Mouse (Mus musculus) heart, embryonic 11.5 days (tissue): Measurements from ENCODE around the gene Abca3. TPM values are rescaled to one million over a fixed set of nuclear protein-coding genes. Genes with fewer than 3 reads are reported as not detected.
A peak's percentile ranks its signal among the peaks of the same experiment; 100 is the strongest.

Experiments
- ATAC-seq: fragments of 200-750 bp; cut with Nextera tagmentation; replicated peaks from 2 replicates; pipeline ENCODE4 v1.8.0; 2017; ENCODE audit warnings: moderate library complexity; ENCODE audit not compliant: insufficient number of reproducible peaks, low FRiP score, low TSS enrichment
- H3K27ac ChIP-seq: fragments of 300-500 bp; sonication (generic); 2 replicates; pipeline ENCODE4 v1.5.1; 2014; ENCODE audit warnings: mild to moderate bottlenecking, low read depth, low read length
- H3K27me3 ChIP-seq: fragments of 300-500 bp; sonication (generic); 2 replicates; pipeline ENCODE4 v1.6.1; 2014; ENCODE audit warnings: mild to moderate bottlenecking, low read length, mixed read lengths; ENCODE audit not compliant: control insufficient read depth, insufficient read depth
- H3K36me3 ChIP-seq: fragments of 300-500 bp; sonication (generic); 2 replicates; pipeline ENCODE4 v1.6.1; 2014; ENCODE audit warnings: mild to moderate bottlenecking, low read length, moderate library complexity, mixed read lengths; ENCODE audit not compliant: control insufficient read depth, insufficient read depth
- H3K4me1 ChIP-seq: fragments of 300-500 bp; sonication (generic); 2 replicates; pipeline ENCODE4 v1.6.1; 2014; ENCODE audit warnings: low read length; ENCODE audit not compliant: control insufficient read depth, insufficient read depth
- H3K4me2 ChIP-seq: fragments of 300-500 bp; sonication (generic); 2 replicates; pipeline ENCODE4 v1.6.1; 2014; ENCODE audit warnings: mild to moderate bottlenecking, moderate library complexity
- H3K4me3 ChIP-seq: fragments of 300-500 bp; sonication (generic); 2 replicates; pipeline ENCODE4 v1.5.1; 2014; ENCODE audit warnings: low read depth, low read length
- H3K9ac ChIP-seq: fragments of 300-500 bp; sonication (generic); 2 replicates; pipeline ENCODE4 v1.6.1; 2014; ENCODE audit warnings: mild to moderate bottlenecking, low read depth, low read length, moderate library complexity
- H3K9me3 ChIP-seq: fragments of 300-500 bp; sonication (generic); replicated peaks from 2 replicates; pipeline ENCODE4 v1.6.1; 2016; ENCODE audit warnings: low read length; ENCODE audit not compliant: control insufficient read depth
- WGBS: fragments of 180-500 bp; shearing (Covaris S2); extraction: QIAGEN DNeasy Blood & Tissue Kit; methylation state at CpG from one replicate; pipeline ENCODE4 v1.1.7; 2014; ENCODE audit not compliant: insufficient replicate concordance; 5-methylcytosine and 5-hydroxymethylcytosine counted together
- polyA plus RNA-seq: library from polyadenylated mRNA; unstranded; fragments of >200 nt; fragmentation: Nextera tagmentation; extraction: Ambion mirVana; gene quantifications from 2 replicates; pipeline ENCODE4 v1.2.1, GENCODE M21; 2014

The Abca3 gene
- polyA plus RNA-seq, 1 experiment from 2014 or later: 6.3 TPM

DNA sequence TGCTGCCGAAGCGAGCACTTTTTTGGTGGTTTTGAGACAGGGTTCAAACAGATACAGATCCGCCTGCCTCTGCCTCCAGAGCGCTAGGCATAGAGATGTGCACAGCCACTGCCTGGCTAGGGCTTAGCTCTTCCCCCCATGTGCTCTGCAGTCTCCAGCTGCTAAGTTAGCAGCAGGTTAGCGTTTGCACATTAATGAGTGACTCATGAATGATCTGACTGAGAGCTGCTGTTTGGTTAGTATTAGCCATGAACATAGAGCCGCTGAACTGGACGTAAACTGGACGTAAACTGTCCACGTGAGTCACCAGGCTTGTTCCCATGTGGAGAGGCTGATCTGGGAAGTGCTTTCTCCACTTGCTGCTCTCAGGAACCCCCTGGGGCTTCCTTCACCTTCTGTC, 10.8 kb downstream of the Abca3 start:
- Histone ChIP-seq H3K4me1 (no peaks in the 10 kb centered on the region), H3K4me3 (no peak overlapping the region), H3K36me3 (no peaks in the 10 kb centered on the region), H3K4me2 (no peak overlapping the region), H3K27me3 (no peaks in the 10 kb centered on the region), H3K27ac (no peak overlapping the region), H3K9ac (no peak overlapping the region), H3K9me3 (no peaks in the 10 kb centered on the region)
- no peak for ATAC-seq
- WGBS: 70% methylated on average over 9 of the region's 9 CpGs

DNA sequence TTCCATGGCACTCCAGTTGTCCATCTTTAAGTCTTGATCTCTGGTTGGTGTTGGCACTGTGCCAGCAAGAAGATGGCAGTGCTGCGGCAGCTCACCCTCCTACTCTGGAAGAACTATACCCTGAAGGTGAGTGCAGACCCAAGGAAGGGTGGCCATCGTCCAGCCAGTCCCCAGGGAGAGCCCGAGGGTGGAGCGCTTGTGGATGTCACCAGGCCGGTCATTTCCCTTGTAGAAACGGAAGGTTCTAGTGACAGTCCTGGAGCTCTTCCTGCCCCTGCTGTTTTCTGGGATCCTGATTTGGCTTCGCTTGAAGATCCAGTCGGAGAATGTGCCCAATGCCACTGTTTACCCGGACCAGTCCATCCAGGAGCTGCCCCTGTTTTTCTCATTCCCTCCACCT, 12.7 kb downstream of the Abca3 start:
- Histone ChIP-seq H3K27me3 (no peaks in the 10 kb centered on the region), H3K4me1 (no peaks in the 10 kb centered on the region), H3K27ac (no peak overlapping the region), H3K4me2 (no peak overlapping the region), H3K9me3 (no peaks in the 10 kb centered on the region), H3K9ac (no peak overlapping the region), H3K4me3 (no peak overlapping the region), H3K36me3 (0 out of 2 replicates have a peak, but pooled peaks cover 2% of the 10 kb centered on the region)
- 87% methylated on average over 9 of the region's 9 CpGs for WGBS
- ATAC-seq: no peak

DNA sequence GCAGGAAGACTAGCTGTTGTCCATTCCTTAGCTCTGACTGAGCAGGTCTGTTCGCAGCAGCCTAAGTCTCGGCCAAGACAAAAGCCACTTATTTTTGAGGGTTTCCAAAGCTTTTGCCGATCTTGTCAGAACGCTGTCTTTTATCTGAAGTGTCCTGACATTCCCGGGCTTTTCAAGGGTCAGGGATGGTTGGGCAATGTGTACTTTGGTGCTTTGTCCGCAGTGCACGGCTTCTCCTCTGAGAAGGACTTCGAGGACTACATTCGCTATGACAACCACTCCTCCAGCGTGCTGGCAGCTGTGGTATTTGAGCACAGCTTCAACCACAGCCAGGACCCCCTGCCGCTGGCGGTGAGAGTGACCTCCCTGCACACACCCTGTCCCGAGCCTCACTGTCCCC, 14.1 kb downstream of the Abca3 start:
- Histone ChIP-seq H3K36me3 (0 out of 2 replicates have a peak, but pooled peaks cover 2% of the 10 kb centered on the region), H3K4me3 (no peak overlapping the region), H3K4me1 (no peaks in the 10 kb centered on the region), H3K4me2 (no peak overlapping the region), H3K27me3 (no peaks in the 10 kb centered on the region), H3K9ac (no peak overlapping the region), H3K27ac (no peak overlapping the region), H3K9me3 (no peaks in the 10 kb centered on the region)
- no peak for ATAC-seq
- 48% methylated on average over 13 of the region's 13 CpGs for WGBS

DNA sequence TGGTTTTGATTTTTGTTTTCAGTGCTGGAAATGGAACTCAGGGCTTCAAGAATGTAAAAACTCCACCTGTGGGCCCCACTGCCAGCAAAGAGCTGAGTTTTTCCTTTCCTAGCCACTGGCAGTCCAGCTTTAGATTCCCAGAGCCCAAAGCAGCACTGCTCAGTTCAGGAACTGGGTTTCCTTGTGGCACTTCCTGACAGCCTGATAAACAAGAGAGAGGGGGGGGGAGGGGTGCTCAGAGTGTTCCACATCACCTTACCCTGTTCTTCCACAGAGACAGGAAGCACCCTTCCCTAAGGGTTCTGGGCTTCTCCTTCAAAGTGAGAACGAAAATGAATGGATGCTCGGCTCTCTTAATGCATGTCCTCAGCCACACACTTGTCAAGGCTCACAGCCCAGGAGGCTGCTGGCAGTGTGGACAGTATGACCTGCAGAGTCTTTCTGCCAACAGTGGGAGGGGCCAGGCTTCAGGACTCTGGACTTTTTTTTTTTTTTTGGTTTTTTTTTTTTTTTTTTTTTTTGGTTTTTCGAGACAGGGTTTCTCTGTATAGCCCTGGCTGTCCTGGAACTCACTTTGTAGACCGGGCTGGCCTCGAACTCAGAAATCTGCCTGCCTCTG, 23.5 kb downstream of the Abca3 start:
- Histone ChIP-seq H3K4me2 (no peak overlapping the region), H3K36me3 (no peaks in the 10 kb centered on the region; the same call in none of the 2 replicates), H3K27me3 (no peaks in the 10 kb centered on the region), H3K9me3 (no peaks in the 10 kb centered on the region), H3K4me3 (no peak overlapping the region), H3K27ac (peak overlapping the region; percentile 35), H3K9ac (no peak overlapping the region), H3K4me1 (0 out of 2 replicates have a peak, but pooled peaks cover 4% of the 10 kb centered on the region)
- ATAC-seq: peak; percentile 31; the same call in 1 of the 2 replicates
- 56% methylated on average over 4 of the region's 5 CpGs for WGBS

DNA sequence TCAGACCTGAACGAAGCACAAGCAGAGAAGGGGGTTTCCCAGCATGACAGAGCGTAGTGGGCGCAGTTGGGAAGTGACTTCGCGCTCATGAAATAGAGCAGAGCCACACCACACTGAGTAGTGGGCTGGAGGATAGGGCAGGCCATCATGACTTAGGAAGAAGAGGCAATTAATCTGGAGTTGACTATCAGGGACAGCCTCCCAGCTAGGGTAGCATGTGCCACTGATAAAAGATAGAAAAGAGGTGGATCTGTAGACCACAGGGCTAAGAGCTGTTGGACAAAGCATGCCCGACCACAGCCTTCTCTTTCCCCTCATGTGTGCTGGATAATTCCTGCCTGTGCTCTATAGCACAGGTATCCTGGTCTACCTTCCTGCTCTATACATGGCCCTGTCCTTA, 24.1 kb downstream of the Abca3 start:
- H3K9me3 ChIP-seq: no peaks in the 10 kb centered on the region
- H3K36me3 ChIP-seq: no peaks in the 10 kb centered on the region; the same call in none of the 2 replicates
- H3K4me1 ChIP-seq: 0 out of 2 replicates have a peak, but pooled peaks cover 4% of the 10 kb centered on the region
- WGBS: 84% methylated on average over 6 of the region's 6 CpGs
- no peak overlapping the region for H3K9ac ChIP-seq
- no peak overlapping the region for H3K4me3 ChIP-seq
- no peaks in the 10 kb centered on the region for H3K27me3 ChIP-seq
- no peak overlapping the region for H3K27ac ChIP-seq
- no peak overlapping the region for H3K4me2 ChIP-seq
- ATAC-seq: no peak

DNA sequence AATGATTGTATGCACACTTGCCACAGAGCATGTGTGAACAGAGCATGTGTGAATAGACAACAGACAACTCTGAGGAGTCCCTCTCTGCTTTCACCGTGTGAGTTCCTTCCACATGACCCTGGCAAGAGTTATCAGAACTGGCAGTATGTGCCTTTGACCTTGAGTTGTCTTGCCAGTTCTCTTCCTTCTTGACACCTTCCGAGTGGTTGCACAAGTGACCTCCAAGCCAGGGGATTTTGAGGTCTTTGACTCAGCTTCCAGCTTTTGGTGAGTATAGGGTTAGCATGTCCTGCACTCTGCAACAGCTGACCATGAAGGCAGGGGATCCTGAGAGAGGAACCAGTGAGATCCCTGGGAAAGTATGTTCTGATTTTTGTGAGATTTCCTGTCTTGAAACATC, 26.7 kb downstream of the Abca3 start:
- H3K9me3 ChIP-seq: no peaks in the 10 kb centered on the region
- no peak overlapping the region for H3K27ac ChIP-seq
- no peak overlapping the region for H3K4me3 ChIP-seq
- H3K9ac ChIP-seq: no peak overlapping the region
- no peaks in the 10 kb centered on the region for H3K27me3 ChIP-seq
- H3K4me1 ChIP-seq: 0 out of 2 replicates have a peak, but pooled peaks cover 4% of the 10 kb centered on the region
- H3K36me3 ChIP-seq: peaks cover 3% of the 10 kb centered on the region
- no peak overlapping the region for H3K4me2 ChIP-seq
- ATAC-seq: no peak
- 73% methylated on average over 2 of the region's 2 CpGs for WGBS

DNA sequence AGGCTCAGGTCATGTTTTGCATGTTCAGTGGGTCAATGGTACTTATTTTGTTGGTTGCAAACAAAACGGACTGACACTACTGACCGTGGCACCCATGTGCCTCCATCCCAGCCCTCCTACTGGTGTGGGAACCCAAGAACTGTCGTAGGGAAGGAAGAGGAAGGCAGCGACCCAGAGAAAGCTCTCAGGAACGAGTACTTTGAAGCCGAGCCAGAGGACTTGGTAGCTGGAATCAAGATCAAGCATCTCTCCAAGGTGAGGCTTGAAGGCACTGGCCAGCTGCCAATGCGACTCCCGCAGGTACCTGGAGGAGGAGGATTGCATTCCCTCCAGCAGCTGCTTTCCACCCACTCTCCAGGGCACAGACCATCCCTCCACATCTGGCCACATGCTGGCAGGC, 32.0 kb downstream of the Abca3 start:
- H3K4me1 ChIP-seq: no peaks in the 10 kb centered on the region
- H3K9ac ChIP-seq: no peak overlapping the region
- H3K27me3 ChIP-seq: no peaks in the 10 kb centered on the region
- H3K4me3 ChIP-seq: no peak overlapping the region
- no peak for ATAC-seq
- no peak overlapping the region for H3K4me2 ChIP-seq
- H3K36me3 ChIP-seq: 0 out of 2 replicates have a peak, but pooled peaks cover 3% of the 10 kb centered on the region
- no peaks in the 10 kb centered on the region for H3K9me3 ChIP-seq
- no peak overlapping the region for H3K27ac ChIP-seq
- 81% methylated on average over 8 of the region's 8 CpGs for WGBS

DNA sequence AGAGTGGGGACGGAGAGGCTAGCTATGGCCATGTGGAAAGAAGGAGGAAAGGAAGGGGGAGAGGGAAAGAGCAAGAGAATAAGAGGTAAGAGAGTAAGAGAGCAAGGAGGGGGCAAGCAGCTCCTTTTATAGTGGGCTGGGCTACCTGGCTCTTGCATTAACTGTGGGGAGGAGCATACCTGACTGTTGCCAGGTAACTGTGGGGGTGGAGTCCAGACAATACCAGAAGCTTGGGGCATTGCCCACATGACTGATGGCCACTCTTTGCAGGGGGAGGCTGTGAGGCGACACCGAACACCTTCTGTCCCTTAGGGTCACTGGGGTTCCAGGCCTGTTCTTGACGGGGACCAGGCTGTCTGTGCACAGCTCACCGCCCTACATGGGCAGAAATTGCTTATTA, 37.0 kb downstream of the Abca3 start:
- ATAC-seq: no peak
- WGBS: 84% methylated on average over 5 of the region's 5 CpGs
- Histone ChIP-seq H3K27ac (no peak overlapping the region), H3K4me2 (no peak overlapping the region), H3K9me3 (no peaks in the 10 kb centered on the region), H3K27me3 (no peaks in the 10 kb centered on the region), H3K36me3 (no peaks in the 10 kb centered on the region), H3K4me3 (no peak overlapping the region), H3K4me1 (no peaks in the 10 kb centered on the region), H3K9ac (no peak overlapping the region)

DNA sequence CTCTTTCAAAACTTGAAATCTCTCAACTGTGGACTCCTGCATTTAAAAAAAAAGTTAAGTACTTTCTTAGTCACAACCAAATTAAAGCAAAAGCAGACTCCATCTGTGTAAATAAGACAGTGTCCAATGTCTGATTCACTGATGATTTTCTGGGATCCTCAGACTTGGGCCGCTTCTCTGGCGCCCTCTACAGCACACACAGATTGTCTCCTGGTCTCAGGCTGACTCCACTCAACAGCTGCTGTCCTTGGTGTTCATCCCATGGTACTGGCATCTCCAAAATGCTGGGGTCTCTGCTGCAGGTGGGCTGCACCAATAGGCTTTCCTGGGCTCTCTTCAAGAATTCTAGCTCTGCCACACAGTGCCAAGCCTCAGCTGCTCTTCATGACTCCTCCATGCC, 38.1 kb downstream of the Abca3 start:
- 2% methylated on average over 2 of the region's 2 CpGs for WGBS
- H3K4me2 ChIP-seq: no peak overlapping the region
- H3K36me3 ChIP-seq: no peaks in the 10 kb centered on the region
- H3K4me1 ChIP-seq: no peaks in the 10 kb centered on the region
- no peak overlapping the region for H3K9ac ChIP-seq
- H3K9me3 ChIP-seq: no peaks in the 10 kb centered on the region
- no peak for ATAC-seq
- H3K27me3 ChIP-seq: no peaks in the 10 kb centered on the region
- no peak overlapping the region for H3K4me3 ChIP-seq
- no peak overlapping the region for H3K27ac ChIP-seq
